Mouse (Mus musculus) CH12.LX (cell line): ENCODE data around the gene Kidins220. TPM values are rescaled to one million over a fixed set of nuclear protein-coding genes. Genes with fewer than 3 reads are reported as not detected.

Experiments used
- DNase-seq: peaks from one replicate; pipeline ENCODE4 v3.0.0-alpha.2; 2013; ENCODE audit errors: extremely low read depth
- H3K27ac ChIP-seq: 2 replicates; pipeline ENCODE4 v1.5.1; 2012; ENCODE audit warnings: low read depth, mild to moderate bottlenecking, control low read depth, moderate library complexity; ENCODE audit not compliant: insufficient read depth
- H3K27me3 ChIP-seq: replicated peaks from 2 replicates; pipeline ENCODE3; 2012; ENCODE audit warnings: inconsistent platforms
- H3K36me3 ChIP-seq, 2 experiments: replicated peaks in 1 of 2; 2 replicates each; pipeline versions ENCODE3 to v1.6.1; 2012; ENCODE audit warnings: inconsistent platforms in 1 of 2, low read length in 1 of 2, mild to moderate bottlenecking in 1 of 2, mixed read lengths in 1 of 2, moderate library complexity in 1 of 2; ENCODE audit not compliant: control insufficient read depth in 1 of 2, insufficient read depth in 1 of 2
- H3K4me1 ChIP-seq, 2 experiments: 2 replicates each; pipeline ENCODE4 v1.6.1; 2012; ENCODE audit warnings: inconsistent platforms in 1 of 2, moderate library complexity in 1 of 2; ENCODE audit not compliant: insufficient read depth in 2 of 2, control insufficient read depth in 1 of 2
- H3K4me2 ChIP-seq: 2 replicates; pipeline ENCODE4 v1.6.1; 2012; ENCODE audit warnings: low read depth, mild to moderate bottlenecking, control low read depth; ENCODE audit not compliant: poor library complexity, insufficient read depth, severe bottlenecking
- H3K4me3 ChIP-seq, 3 experiments: fragments of 150-350 bp in 1 of 3; sonication (generic) in 1 of 3; replicated peaks in 1 of 3; 2 replicates each; pipeline versions ENCODE3 to v1.5.1; 2011 to 2012; ENCODE audit warnings: low read depth in 2 of 3, low read length in 2 of 3, mild to moderate bottlenecking in 2 of 3, moderate library complexity in 2 of 3, control low read depth in 1 of 3, improper control_type of control experiment in 1 of 3, inconsistent platforms in 1 of 3, mixed read lengths in 1 of 3; ENCODE audit not compliant: poor library complexity in 1 of 3
- H3K79me2 ChIP-seq: replicated peaks from 2 replicates; pipeline ENCODE4 v1.6.1; 2012; ENCODE audit warnings: mild to moderate bottlenecking, moderate library complexity; ENCODE audit not compliant: control insufficient read depth, poor library complexity, insufficient read depth, severe bottlenecking; ENCODE audit errors: extremely low read depth
- H3K9ac ChIP-seq: 2 replicates; pipeline ENCODE4 v1.6.1; 2012; ENCODE audit warnings: low read depth, mild to moderate bottlenecking, control low read depth, moderate library complexity; ENCODE audit not compliant: insufficient read depth
- H3K9me3 ChIP-seq: replicated peaks from 2 replicates; pipeline ENCODE3; 2012; ENCODE audit warnings: low read length, inconsistent platforms, mixed read lengths
- CHD1 ChIP-seq: IDR thresholded peaks from 2 replicates; pipeline ENCODE4 v1.6.1; 2012; ENCODE audit warnings: low read depth, low read length, improper control_type of control experiment, inconsistent platforms
- E2F4 ChIP-seq: IDR thresholded peaks from 2 replicates; pipeline ENCODE4 v1.6.1; 2011; ENCODE audit warnings: low read depth, low read length, improper control_type of control experiment; ENCODE audit not compliant: insufficient replicate concordance
- EP300 ChIP-seq: IDR thresholded peaks from 2 replicates; pipeline ENCODE4 v1.6.1; 2011; ENCODE audit warnings: low read length, improper control_type of control experiment
- ETS1 ChIP-seq: conservative IDR thresholded peaks from 2 replicates; pipeline ENCODE4 v1.6.1; 2012; ENCODE audit warnings: low read depth, mild to moderate bottlenecking, inconsistent platforms, low read length, improper control_type of control experiment, moderate library complexity
- HCFC1 ChIP-seq: IDR thresholded peaks from 2 replicates; pipeline ENCODE4 v1.6.1; 2012; ENCODE audit warnings: low read depth, mild to moderate bottlenecking, inconsistent platforms, low read length, improper control_type of control experiment
- JUN ChIP-seq: IDR thresholded peaks from 2 replicates; pipeline ENCODE4 v1.6.1; 2011; ENCODE audit warnings: low read depth, mild to moderate bottlenecking, low read length, improper control_type of control experiment, moderate library complexity; ENCODE audit not compliant: insufficient read depth
- MAX ChIP-seq: IDR thresholded peaks from 2 replicates; pipeline ENCODE4 v1.6.1; 2011; ENCODE audit warnings: low read length, improper control_type of control experiment
- MEF2A ChIP-seq: IDR thresholded peaks from 2 replicates; pipeline ENCODE4 v1.6.1; 2014; ENCODE audit warnings: low read depth, mild to moderate bottlenecking, inconsistent platforms, low read length, improper control_type of control experiment, borderline replicate concordance
- MXI1 ChIP-seq: IDR thresholded peaks from 2 replicates; pipeline ENCODE4 v1.6.1; 2011; ENCODE audit warnings: mild to moderate bottlenecking, low read depth, low read length, improper control_type of control experiment
- MYC ChIP-seq: IDR thresholded peaks from 2 replicates; pipeline ENCODE4 v1.6.1; 2011; ENCODE audit warnings: low read depth, mild to moderate bottlenecking, improper control_type of control experiment, low read length
- NRF1 ChIP-seq: IDR thresholded peaks from 2 replicates; pipeline ENCODE4 v1.6.1; 2014; ENCODE audit warnings: low read depth, mild to moderate bottlenecking, inconsistent platforms, low read length, improper control_type of control experiment, moderate library complexity
- PAX5 ChIP-seq: IDR thresholded peaks from 2 replicates; pipeline ENCODE4 v1.6.1; 2012; ENCODE audit warnings: low read length, inconsistent platforms, mixed read lengths
- TBP ChIP-seq: conservative IDR thresholded peaks from 2 replicates; pipeline ENCODE4 v1.6.1; 2011; ENCODE audit warnings: low read depth, low read length, improper control_type of control experiment
- USF2 ChIP-seq: conservative IDR thresholded peaks from 2 replicates; pipeline ENCODE4 v1.6.1; 2011; ENCODE audit warnings: low read depth, low read length, improper control_type of control experiment
- ZC3H11A ChIP-seq: IDR thresholded peaks from 2 replicates; pipeline ENCODE4 v1.6.1; 2012; ENCODE audit warnings: low read depth, mild to moderate bottlenecking, inconsistent platforms, low read length, improper control_type of control experiment
- ZMIZ1 ChIP-seq: IDR thresholded peaks from 2 replicates; pipeline ENCODE4 v1.6.1; 2012; ENCODE audit warnings: low read depth, mild to moderate bottlenecking, inconsistent platforms, low read length, improper control_type of control experiment
- dilution Hi-C: fragments of 300-500 bp; cut with MboI; formaldehyde crosslinking; loops from 2 replicates; pipeline ENCODE4 v1.14.3; 2020; ENCODE audit warnings: low sequenced_read_pairs; ENCODE audit not compliant: extremely low pct_unique_long_range_greater_than_20kb, extremely low pct_ligation_motif_present
- in situ Hi-C: fragments of 300-500 bp; cut with MboI; formaldehyde crosslinking; loops from 3 replicates; pipeline ENCODE4 v1.14.3; 2019; ENCODE audit warnings: low sequenced_read_pairs, low pct_ligation_motif_present, low pct_unique_long_range_greater_than_20kb, mixed read lengths
- polyA plus RNA-seq: library from polyadenylated mRNA; unstranded; fragments of >175 nt; gene quantifications from 2 replicates; pipeline ENCODE4 v1.2.1, GENCODE M21; 2012; ENCODE audit warnings: low read depth; ENCODE audit not compliant: insufficient read length
- total RNA-seq, 2 experiments: library from RNA; depleted of rRNA; stranded (reverse); fragments of 300-350 nt in 1 of 2; fragments of >200 nt in 1 of 2; gene quantifications; 2 replicates each; pipeline ENCODE4 v1.2.3; 2012 to 2014

Kidins220 gene
- total and polyA plus RNA-seq, 3 experiments, result 32.4 to 47.8 (median 39.4) TPM

DNA sequence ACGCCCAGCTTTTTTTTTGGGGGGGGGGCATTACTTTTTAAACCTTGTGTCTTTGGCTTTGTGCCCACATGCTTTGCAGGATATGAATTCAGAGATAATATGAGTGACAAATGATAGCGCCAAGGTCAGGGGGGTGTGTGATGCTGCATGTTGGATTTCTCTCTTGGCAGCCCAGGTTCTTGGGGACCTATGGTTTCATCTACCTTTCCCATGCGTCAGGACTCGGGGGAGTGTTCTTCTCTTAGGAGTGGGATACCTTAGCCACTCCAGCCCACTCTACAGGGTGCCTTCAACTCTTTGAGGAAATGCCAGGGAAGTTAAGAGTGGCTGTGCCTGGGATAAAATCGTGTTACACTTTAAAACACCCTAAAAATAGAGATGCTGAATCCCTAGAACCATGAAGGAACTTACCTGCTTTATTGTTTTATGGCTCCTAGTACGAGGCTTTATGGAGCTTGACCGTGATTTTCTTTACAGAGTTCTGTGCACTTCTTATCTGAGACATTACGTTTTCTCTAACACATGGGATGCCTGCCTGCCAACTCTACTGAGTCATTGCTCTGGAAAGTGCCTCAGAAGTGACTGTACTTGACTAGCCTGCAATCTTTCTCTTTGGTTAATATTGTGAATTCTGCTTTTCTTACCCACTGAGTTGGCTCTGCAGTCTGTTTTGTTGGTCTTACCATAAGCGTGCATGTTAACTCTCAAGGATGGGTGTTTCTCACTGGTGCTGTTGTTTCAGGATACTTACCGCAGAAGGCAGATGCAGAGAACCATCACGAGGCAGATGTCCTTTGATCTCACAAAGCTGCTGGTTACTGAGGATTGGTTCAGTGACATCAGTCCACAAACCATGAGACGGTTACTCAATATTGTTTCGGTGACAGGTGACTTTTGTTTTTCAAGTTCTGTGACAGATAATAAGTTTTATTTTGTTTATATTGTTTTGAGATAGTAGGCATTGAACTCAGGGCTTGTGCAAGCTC lies 38.1 kb downstream of the Kidins220 start:
- peaks cover 0 to 4% of the 10 kb centered on the region in 2 experiments; a peak in 2 of 4 replicates for H3K4me1 ChIP-seq
- no peaks in the 10 kb centered on the region for H3K79me2 ChIP-seq
- no peak overlapping the region for H3K4me3 ChIP-seq
- in situ Hi-C loops, result no loop called here
- no peak overlapping the region for H3K27ac ChIP-seq
- H3K27me3 ChIP-seq, result no peaks in the 10 kb centered on the region
- no peak for DNase-seq
- TF ChIP-seq ZC3H11A (no peak), MXI1 (no peak), E2F4 (no peak), HCFC1 (no peak), MYC (no peak), TBP (no peak), ZMIZ1 (no peak), ETS1 (no peak), NRF1 (no peak), PAX5 (no peak), JUN (no peak)
- no peak overlapping the region for H3K4me2 ChIP-seq
- no peaks in the 10 kb centered on the region for H3K9me3 ChIP-seq
- dilution Hi-C loops, result no loop called here
- H3K9ac ChIP-seq, result no peak overlapping the region
- H3K36me3 ChIP-seq, result peaks cover 69 to 90% of the 10 kb centered on the region in 2 experiments

DNA sequence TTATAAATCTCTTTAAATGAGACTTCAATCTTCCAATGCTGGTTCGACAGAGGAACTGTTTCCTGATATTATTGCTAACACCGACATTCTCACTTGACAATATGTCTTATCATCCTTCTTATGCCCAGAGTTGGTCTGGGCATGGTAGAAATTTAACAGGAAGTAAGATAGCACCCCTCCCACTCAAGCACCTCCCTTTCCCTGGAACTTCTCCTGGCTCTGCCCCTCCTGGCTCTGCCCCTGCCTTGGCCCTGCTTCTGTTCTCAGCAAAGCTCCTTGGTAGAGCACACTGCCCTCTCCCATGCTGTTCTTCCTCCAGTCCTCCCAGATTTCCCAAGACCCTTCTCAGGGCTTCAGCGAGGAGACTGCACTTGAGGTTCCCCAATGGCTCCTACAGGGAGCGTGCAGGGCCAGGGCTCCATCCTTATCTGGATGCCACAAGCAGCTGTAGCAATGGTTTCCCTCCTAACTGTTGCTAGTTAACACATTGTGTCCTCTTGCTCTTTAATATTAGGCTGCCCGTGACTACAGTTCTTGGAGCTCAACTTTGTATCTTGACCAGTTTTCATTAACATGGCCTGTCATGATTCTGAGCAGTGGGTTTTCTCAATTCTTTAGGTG lies 39.7 kb downstream of the Kidins220 start:
- Histone ChIP-seq H3K27ac (no peak overlapping the region), H3K9ac (no peak overlapping the region), H3K27me3 (no peaks in the 10 kb centered on the region), H3K9me3 (no peaks in the 10 kb centered on the region), H3K4me3 (no peak overlapping the region), H3K4me2 (no peak overlapping the region), H3K36me3 (peaks cover 63 to 92% of the 10 kb centered on the region in 2 experiments), H3K79me2 (no peaks in the 10 kb centered on the region), H3K4me1 (peaks cover 0 to 4% of the 10 kb centered on the region in 2 experiments; a peak in 2 of 4 replicates)
- no peak for TF ChIP-seq EP300
- no peak for TF ChIP-seq MEF2A
- TF ChIP-seq MAX, result no peak
- no peak for TF ChIP-seq CHD1
- TF ChIP-seq USF2, result no peak
- TF ChIP-seq HCFC1, result no peak
- TF ChIP-seq E2F4, result no peak
- DNase-seq, result no peak
- dilution Hi-C loops, result no loop called here
- in situ Hi-C loops, result no loop called here
